Mouse (Mus musculus) heart, adult 2 months (tissue): ENCODE data around the gene Tmem212. TPM values are rescaled to one million over a fixed set of nuclear protein-coding genes. Genes with fewer than 3 reads are reported as not detected.

Experiments used
- DNase-seq, 2 experiments: peaks; one replicate each; pipeline ENCODE4 v3.0.0; 2021
- H3K27ac ChIP-seq: fragments of 200-600 bp; 2 replicates; pipeline ENCODE4 v1.8.1; 2022
- H3K27me3 ChIP-seq: fragments of 200-500 bp; 2 replicates; pipeline ENCODE4 v1.6.1; 2012; ENCODE audit warnings: mild to moderate bottlenecking, low read length, inconsistent platforms, mixed read lengths; ENCODE audit not compliant: control insufficient read depth, insufficient read depth
- H3K36me3 ChIP-seq: fragments of 200-500 bp; 2 replicates; pipeline ENCODE4 v1.6.1; 2012; ENCODE audit warnings: low read length, inconsistent platforms; ENCODE audit not compliant: control insufficient read depth, insufficient read depth
- H3K4me1 ChIP-seq: fragments of 200-500 bp; 2 replicates; pipeline ENCODE4 v1.6.1; 2011; ENCODE audit warnings: low read length; ENCODE audit not compliant: control insufficient read depth, insufficient read depth
- H3K4me3 ChIP-seq: fragments of 200-600 bp; 2 replicates; pipeline ENCODE4 v1.8.1; 2022
- H3K79me2 ChIP-seq: fragments of 200-500 bp; replicated peaks from 2 replicates; pipeline ENCODE4 v1.6.1; 2012; ENCODE audit warnings: mild to moderate bottlenecking, inconsistent platforms, low read length, moderate library complexity, mixed read lengths; ENCODE audit not compliant: control insufficient read depth, insufficient read depth
- H3K9ac ChIP-seq: fragments of 200-500 bp; 2 replicates; pipeline ENCODE4 v1.6.1; 2012; ENCODE audit warnings: low read depth, mild to moderate bottlenecking, control low read depth, inconsistent platforms, low read length, mixed read lengths
- CTCF ChIP-seq: fragments of 200-600 bp; IDR thresholded peaks from 2 replicates; pipeline ENCODE4 v1.8.1; 2022; ENCODE audit warnings: antibody characterized with exemption, mild to moderate bottlenecking, moderate library complexity
- EP300 ChIP-seq: fragments of 200-500 bp; IDR thresholded peaks from 2 replicates; pipeline ENCODE4 v1.6.1; 2011; ENCODE audit warnings: low read depth, low read length, control low read depth; ENCODE audit not compliant: insufficient read depth
- POLR2A ChIP-seq: fragments of 200-500 bp; IDR thresholded peaks from 2 replicates; pipeline ENCODE4 v1.6.1; 2011; ENCODE audit warnings: mild to moderate bottlenecking, low read depth, low read length, control low read depth; ENCODE audit not compliant: insufficient read depth
- WGBS: fragments of 180-500 bp; shearing (Covaris S2); methylation state at CpG from one replicate; pipeline ENCODE4 v1.1.7; 2018; 5-methylcytosine and 5-hydroxymethylcytosine counted together
- intact Hi-C: fragments of 180-260 bp; cut with DNase I; formaldehyde crosslinking; loops from one replicate; pipeline ENCODE4 v1.15.1; 2025
- polyA plus RNA-seq: library from polyadenylated mRNA; depleted of rRNA; stranded (reverse); fragments of >200 nt; gene quantifications from 2 replicates; pipeline ENCODE4 v1.2.3, GENCODE M21; 2012
- total RNA-seq, 2 experiments: library from RNA; stranded (reverse); gene quantifications; 2 replicates each; pipeline ENCODE4 v1.2.3; 2021

Tmem212 gene
- total and polyA plus RNA-seq, 3 experiments: 4.9 TPM; not detected in 2

GRCm38 (mm10) chr3:27859161-27859561 is 37.0 kb downstream of the Tmem212 start:
- TF ChIP-seq POLR2A (no peak), CTCF (no peak), EP300 (no peak)
- Histone ChIP-seq H3K9ac (peak overlapping the region; percentile 8; the same call in 1 of the 2 replicates), H3K4me1 (peaks cover 9% of the 10 kb centered on the region), H3K36me3 (no peaks in the 10 kb centered on the region), H3K79me2 (no peaks in the 10 kb centered on the region), H3K27me3 (no peaks in the 10 kb centered on the region), H3K27ac (peak overlapping the region; percentile 64), H3K4me3 (peak overlapping the region; percentile 4; the same call in 1 of the 2 replicates)
- WGBS: 4% methylated on average over 5 of the region's 5 CpGs
- intact Hi-C loops: no loop called here
- DNase-seq: peak; percentile 24 to 38

GRCm38 (mm10) chr3:27858441-27859115 is 37.6 kb downstream of the Tmem212 start:
- H3K27ac ChIP-seq: peak overlapping the region; percentile 64
- no peaks in the 10 kb centered on the region for H3K36me3 ChIP-seq
- H3K27me3 ChIP-seq: no peaks in the 10 kb centered on the region
- DNase-seq: no peak
- WGBS: 61% methylated on average over 5 of the region's 5 CpGs
- no peak overlapping the region; the same call in 1 of the 2 replicates for H3K4me3 ChIP-seq
- no peaks in the 10 kb centered on the region for H3K79me2 ChIP-seq
- intact Hi-C loops: no loop called here
- TF ChIP-seq POLR2A: no peak
- no peak for TF ChIP-seq CTCF
- H3K9ac ChIP-seq: no peak overlapping the region
- H3K4me1 ChIP-seq: peaks cover 9% of the 10 kb centered on the region

GRCm38 (mm10) chr3:27856288-27856687 is 39.9 kb downstream of the Tmem212 start:
- Histone ChIP-seq H3K36me3 (no peaks in the 10 kb centered on the region), H3K4me1 (no peaks in the 10 kb centered on the region; the same call in none of the 2 replicates), H3K4me3 (no peak overlapping the region), H3K27me3 (no peaks in the 10 kb centered on the region), H3K9ac (no peak overlapping the region), H3K79me2 (no peaks in the 10 kb centered on the region), H3K27ac (no peak overlapping the region)
- no peak for DNase-seq
- 94% methylated on average over 2 of the region's 2 CpGs for WGBS
- intact Hi-C loops: no loop called here
- TF ChIP-seq CTCF: no peak
- no peak for TF ChIP-seq EP300
- TF ChIP-seq POLR2A: no peak

- no peak for TF ChIP-seq EP300
- no peak for TF ChIP-seq POLR2A
- no peak for TF ChIP-seq CTCF
- Histone ChIP-seq H3K27me3 (no peaks in the 10 kb centered on the region), H3K36me3 (no peaks in the 10 kb centered on the region), H3K4me3 (no peak overlapping the region), H3K4me1 (no peaks in the 10 kb centered on the region; the same call in 1 of the 2 replicates), H3K9ac (no peak overlapping the region), H3K79me2 (no peaks in the 10 kb centered on the region), H3K27ac (no peak overlapping the region)
- intact Hi-C loops: no loop called here
- 81% methylated on average over 5 of the region's 5 CpGs for WGBS
- no peak for DNase-seq
Measured at GRCm38 (mm10) chr3:27854431-27855180, 41.6 kb downstream of the Tmem212 start.

GRCm38 (mm10) chr3:27843266-27843665 is 52.9 kb downstream of the Tmem212 start:
- Histone ChIP-seq H3K9ac (no peak overlapping the region), H3K27ac (no peak overlapping the region), H3K4me1 (no peaks in the 10 kb centered on the region), H3K36me3 (no peaks in the 10 kb centered on the region), H3K27me3 (no peaks in the 10 kb centered on the region), H3K79me2 (no peaks in the 10 kb centered on the region), H3K4me3 (no peak overlapping the region)
- no peak for DNase-seq
- TF ChIP-seq CTCF: no peak
- TF ChIP-seq EP300: no peak
- TF ChIP-seq POLR2A: no peak
- intact Hi-C loops: no loop called here
- 62% methylated on average over 5 of the region's 5 CpGs for WGBS

- no peaks in the 10 kb centered on the region for H3K36me3 ChIP-seq
- H3K27ac ChIP-seq: no peak overlapping the region
- H3K9ac ChIP-seq: no peak overlapping the region
- TF ChIP-seq EP300 (no peak), POLR2A (no peak), CTCF (no peak)
- intact Hi-C loops: no loop called here
- no peaks in the 10 kb centered on the region for H3K79me2 ChIP-seq
- no peaks in the 10 kb centered on the region for H3K27me3 ChIP-seq
- no peak overlapping the region for H3K4me3 ChIP-seq
- WGBS: 75% methylated on average over 5 of the region's 5 CpGs
- no peak for DNase-seq
- H3K4me1 ChIP-seq: no peaks in the 10 kb centered on the region
Measured at GRCm38 (mm10) chr3:27842856-27843255, 53.3 kb downstream of the Tmem212 start.
